ENCODE assay signal across 8 mouse cellular contexts in genomic region chr3:121500225-121500624, GRCm38 (mm10). TPM values are rescaled to one million over a fixed set of nuclear protein-coding genes. Genes with fewer than 3 reads are reported as not detected.
DNase-seq lines count a peak whose midpoint lies in the region; ATAC-seq and TF ChIP-seq lines count a peak whose summit lies in the region.

No protein-coding gene starts in this region.

- no peak overlapping the region for H3K9ac ChIP-seq in kidney, postnatal 0 days (ENCODE audit: low read depth, low read length)
- no peak overlapping the region for H3K9ac ChIP-seq in liver, postnatal 0 days (replicated peaks)

- H3K4me1 ChIP-seq in kidney, postnatal 0 days (replicated peaks; ENCODE audit: insufficient read depth, low read length): no peaks in the 10 kb centered on the region
- no peaks in the 10 kb centered on the region for H3K4me1 ChIP-seq in liver, postnatal 0 days (ENCODE audit: insufficient read depth)

- H3K4me3 ChIP-seq in kidney, postnatal 0 days (replicated peaks; ENCODE audit: low read depth, low read length): no peak overlapping the region
- H3K4me3 ChIP-seq in liver, postnatal 0 days (ENCODE audit: low read depth, low read length): no peak overlapping the region

- ATAC-seq in kidney, postnatal 0 days (replicated peaks; ENCODE audit: low FRiP score, low read depth): no peak
- ATAC-seq in liver, postnatal 0 days: peak; percentile 45; the same call in 1 of the 2 replicates

- TF ChIP-seq CTCF in kidney, postnatal 0 days (IDR thresholded peaks at IDR 0.05; ENCODE audit: low read depth): peak; percentile 98
- peak; percentile 95 for TF ChIP-seq CTCF in liver, postnatal 0 days (IDR thresholded peaks at IDR 0.05; ENCODE audit: low read depth)

- WGBS in kidney, postnatal 0 days: 56% methylated on average over 10 of the region's 10 CpGs
- WGBS in liver, postnatal 0 days (ENCODE audit: insufficient replicate concordance): 32% methylated on average over 10 of the region's 10 CpGs

- H3K36me3 ChIP-seq in kidney, postnatal 0 days (ENCODE audit: insufficient read depth, low read length): no peaks in the 10 kb centered on the region
- H3K36me3 ChIP-seq in liver, postnatal 0 days (replicated peaks; ENCODE audit: insufficient read depth, low read length): 0 out of 2 replicates have a peak, but pooled peaks cover 6% of the 10 kb centered on the region

- H3K9me3 ChIP-seq in kidney, postnatal 0 days (replicated peaks; ENCODE audit: low read length): no peaks in the 10 kb centered on the region
- no peaks in the 10 kb centered on the region for H3K9me3 ChIP-seq in liver, postnatal 0 days (ENCODE audit: low read length)

- DNase-seq in A20 (ENCODE audit: low read depth, low spot score): peak; percentile 57
- peak; percentile 78 for DNase-seq in R1 (ENCODE audit: low read depth, low spot score)
- peak; percentile 66 to 71 for DNase-seq in cerebellum, postnatal 36 days
- peak; percentile 78 to 88 for DNase-seq in heart, adult 18-20 months
- peak; percentile 90 for DNase-seq in kidney, postnatal 0 days (ENCODE audit: low spot score)
- DNase-seq in liver, postnatal 0 days: peak; percentile 78
- DNase-seq in retina, postnatal 1 day: peak; percentile 77
- DNase-seq in thymus, postnatal 4 days: peak; percentile 87

- H3K27me3 ChIP-seq in kidney, postnatal 0 days (ENCODE audit: insufficient read depth, low read length): no peaks in the 10 kb centered on the region
- H3K27me3 ChIP-seq in liver, postnatal 0 days (ENCODE audit: insufficient read depth, low read length): no peaks in the 10 kb centered on the region

- H3K27ac ChIP-seq in kidney, postnatal 0 days: no peak overlapping the region
- no peak overlapping the region for H3K27ac ChIP-seq in liver, postnatal 0 days (ENCODE audit: low read depth)

- H3K4me2 ChIP-seq in kidney, postnatal 0 days (ENCODE audit: low read length): no peak overlapping the region
- no peak overlapping the region for H3K4me2 ChIP-seq in liver, postnatal 0 days (ENCODE audit: low read depth, low read length)

- no peak for TF ChIP-seq EP300 in liver, postnatal 0 days (IDR thresholded peaks at IDR 0.05; ENCODE audit: low read depth)

RNA-seq across cellular contexts. Expression of gene Slc44a3, which starts 32.0 kb away (rescaled TPM):
- under 1 TPM in 1 of 2 experiments, not detected in 1; 0.46 TPM for total RNA-seq in heart, adult 18-20 months (2021)
- 16.9 and 18.2 TPM in 2 replicates for polyA plus RNA-seq in kidney, postnatal 0 days (2015; fragmentation: Nextera tagmentation; extraction: Ambion mirVana)
- 15.2 and 16.6 TPM in 2 replicates for polyA plus RNA-seq in liver, postnatal 0 days (2015; fragmentation: Nextera tagmentation; extraction: Ambion mirVana)
